Mouse (Mus musculus): ENCODE measurements around the gene Cntnap2. TPM values are rescaled to one million over a fixed set of nuclear protein-coding genes. Genes with fewer than 3 reads are reported as not detected.

Cntnap2 gene
- polyA plus RNA-seq, 1 experiment from 2014 or later, result 22.2 TPM

DNA sequence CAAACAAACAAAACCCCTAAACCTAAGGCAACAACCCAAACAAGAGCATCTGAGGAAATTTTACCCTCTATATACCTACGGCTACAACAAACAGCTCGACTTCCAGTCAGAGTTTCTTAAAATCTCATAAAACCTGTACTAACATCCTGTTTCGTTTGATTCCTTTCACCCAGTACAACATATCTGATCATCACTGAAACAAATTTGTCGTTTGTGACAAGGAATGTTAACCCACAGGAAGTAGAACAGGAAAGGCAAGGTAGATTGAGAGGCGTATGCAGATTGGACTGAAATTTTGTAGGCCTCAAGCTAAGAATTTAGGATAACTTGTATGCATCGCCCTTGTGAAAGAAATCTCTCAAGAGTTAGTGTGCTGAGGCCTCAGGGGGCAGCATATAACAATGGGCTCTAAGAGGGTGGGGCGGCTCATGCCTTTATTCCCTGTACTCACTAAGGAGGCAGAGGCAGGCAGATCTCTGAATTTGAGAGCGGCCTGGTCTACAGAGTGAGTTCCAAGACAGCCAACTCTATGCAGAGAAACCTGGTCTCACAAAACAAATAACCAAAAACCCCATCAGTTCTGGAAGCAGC lies 2291.0 kb downstream of the Cntnap2 start:
- Histone ChIP-seq H3K9me3 (0 out of 2 replicates have a peak, but pooled peaks cover 2% of the 10 kb centered on the region), H3K27ac (no peak overlapping the region), H3K4me1 (replicated peaks) (no peaks in the 10 kb centered on the region), H3K4me3 (no peak overlapping the region), H3K27me3 (ENCODE audit: insufficient read depth, poor library complexity, severe bottlenecking) (no peaks in the 10 kb centered on the region), H3K36me3 (no peaks in the 10 kb centered on the region)
- WGBS, result 92% methylated on average over 8 of the region's 8 CpGs
- no peak for DNase-seq (ENCODE audit: low spot score)
